Mouse (Mus musculus) myocyte (in vitro differentiated cells): ENCODE data around the gene Prtg.

Experiments
- E2F4 ChIP-seq: IDR thresholded peaks from one replicate; pipeline ENCODE4 v1.6.1; 2011; ENCODE audit warnings: mild to moderate bottlenecking, control low read depth, moderate library complexity; ENCODE audit not compliant: insufficient read depth
- MYOG ChIP-seq, 3 experiments: IDR thresholded peaks; one replicate each; pipeline ENCODE4 v1.6.1; 2011; ENCODE audit warnings: control low read depth in 2 of 3, low read depth in 2 of 3, mild to moderate bottlenecking in 2 of 3; ENCODE audit not compliant: insufficient read length in 2 of 3, control insufficient read depth in 1 of 3, insufficient read depth in 1 of 3
- POLR2A ChIP-seq: IDR thresholded peaks from one replicate; pipeline ENCODE4 v1.6.1; 2011; ENCODE audit warnings: low read depth, mild to moderate bottlenecking, control low read depth, moderate library complexity; ENCODE audit not compliant: insufficient read length
- POLR2AphosphoS2 ChIP-seq: IDR thresholded peaks from one replicate; pipeline ENCODE4 v1.6.1; 2011; ENCODE audit warnings: low read depth, control low read depth; ENCODE audit not compliant: insufficient read length
- USF1 ChIP-seq: IDR thresholded peaks from one replicate; pipeline ENCODE4 v1.6.1; 2011; ENCODE audit warnings: low read depth, mild to moderate bottlenecking, control low read depth, moderate library complexity

DNA sequence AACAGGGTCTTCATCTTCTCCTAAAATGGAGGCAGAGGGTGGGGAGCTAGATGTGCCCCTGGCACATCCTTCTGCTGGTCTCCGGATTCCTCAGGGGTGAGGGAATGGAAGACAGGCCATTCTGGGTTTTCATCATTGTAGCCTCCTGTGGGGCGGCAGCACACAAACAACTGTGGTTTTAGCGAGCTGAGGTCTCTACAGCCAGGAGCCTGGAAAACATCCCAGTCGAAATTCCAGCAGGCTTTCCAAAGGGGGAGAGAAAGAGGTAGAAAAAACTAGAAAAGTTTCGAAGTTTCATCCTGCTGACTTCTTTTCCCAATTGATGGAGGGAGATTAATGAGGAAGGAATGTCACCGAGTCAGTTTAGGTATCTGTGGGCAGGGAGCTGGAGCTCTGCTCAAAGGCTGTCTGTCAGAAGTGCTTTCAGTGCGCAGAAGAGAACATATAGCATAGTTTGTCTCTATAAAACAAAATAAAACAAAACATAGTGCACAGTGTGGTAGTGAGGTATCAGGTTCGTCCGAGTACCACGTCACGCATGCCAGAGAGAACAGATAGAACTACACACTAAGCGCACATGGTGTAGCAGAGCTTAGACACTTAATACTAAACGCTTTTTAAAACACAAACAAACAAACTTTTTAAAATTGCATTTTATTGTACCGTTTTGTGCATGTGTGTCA is 16.0 kb upstream of the Prtg start:
- no peak for TF ChIP-seq E2F4
- no peak for TF ChIP-seq POLR2AphosphoS2
- TF ChIP-seq POLR2A: no peak
- no peak for TF ChIP-seq MYOG (IDR thresholded peaks at IDR 0.05; ENCODE audit: control insufficient read depth in 1 of 3, insufficient read depth in 1 of 3, insufficient read length in 2 of 3, low read depth in 2 of 3)
- TF ChIP-seq USF1: no peak
